ENCODE assay signal across 7 mouse cellular contexts in the genomic region with DNA sequence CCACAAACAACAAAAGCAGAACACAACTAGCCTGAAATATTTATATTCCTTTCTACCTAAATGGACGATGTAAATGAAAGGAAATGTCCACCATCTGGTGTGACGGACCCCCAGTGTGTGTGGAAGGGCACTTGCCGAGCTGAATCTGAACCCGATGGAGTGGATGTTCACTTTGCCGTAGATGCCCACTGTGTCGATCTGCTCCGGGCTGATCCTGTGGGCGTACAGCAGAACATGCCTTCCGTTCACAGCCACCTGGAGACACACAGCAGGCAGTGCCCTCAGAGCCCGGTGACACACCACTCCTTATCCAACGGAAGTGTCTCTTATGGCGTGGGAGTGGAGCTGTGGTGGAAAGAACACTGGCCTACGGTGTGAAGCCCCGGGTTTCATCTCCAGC.
"Had no signal": no experiment of that assay in that cellular context is flagged by ENCODE, and none has a peak within 500 bp of the region (broad histone marks: within the 10 kb centered on the region; RNA-seq: fewer than 3 reads in every experiment).

No protein-coding gene starts in this region.

- ATAC-seq: midbrain, embryonic 16.5 days had no signal

- DNase-seq: kidney, postnatal 4 days; liver; lung, adult 18-20 months; right cerebral cortex, postnatal 14 days; thymus, adult 2 months; thymus, postnatal 25 days had no signal
